Mouse (Mus musculus) fibroblast of lung, adult 2 months (primary cell): ENCODE measurements around the gene Rnf26.

Experiments
- DNase-seq: peaks from one replicate; pipeline ENCODE4 v3.0.0-alpha.2; 2011; ENCODE audit warnings: low read depth

Rnf26 gene

DNA sequence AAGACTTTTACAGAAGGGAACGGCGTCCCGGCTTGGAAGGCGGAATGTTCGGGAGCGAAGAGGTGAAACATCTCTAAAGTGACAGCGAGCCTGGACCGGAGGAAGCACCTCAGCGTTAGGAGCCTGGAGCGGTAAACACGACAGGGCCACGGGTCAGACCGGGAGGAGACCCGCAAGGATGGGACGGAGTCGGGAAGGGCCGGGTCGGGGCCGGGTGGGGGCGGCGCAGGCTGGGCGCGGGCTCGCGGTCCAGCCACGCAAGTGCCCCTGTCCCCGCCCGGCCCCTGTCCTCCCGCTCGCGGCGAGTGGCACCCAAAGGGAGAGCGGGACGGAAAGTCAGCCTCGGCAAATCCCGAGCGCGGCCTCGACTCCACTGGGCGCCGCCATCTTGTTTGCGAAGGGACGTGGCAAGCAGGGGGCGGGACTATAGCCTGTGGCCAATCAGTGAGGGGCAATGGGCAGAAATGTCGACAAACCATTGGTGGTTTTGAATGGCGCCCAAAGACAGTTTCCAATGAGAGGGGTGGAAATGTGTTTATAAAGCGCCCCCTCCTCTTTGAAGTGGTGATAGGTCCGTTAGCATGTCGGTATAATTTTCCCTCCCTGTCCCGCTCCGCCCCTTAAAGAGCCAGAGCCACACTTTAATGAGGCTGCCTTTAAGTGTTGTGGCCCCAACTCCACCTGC, at the start of gene Rnf26, which contains the start of gene Gm49380:
Rnf26 (minus strand) TSS at position 413 of the 685 bp plus-strand sequence.
Gm49380 (minus strand) TSS at position 396 of the 685 bp plus-strand sequence.
- DNase-seq = peak; percentile 97

DNA sequence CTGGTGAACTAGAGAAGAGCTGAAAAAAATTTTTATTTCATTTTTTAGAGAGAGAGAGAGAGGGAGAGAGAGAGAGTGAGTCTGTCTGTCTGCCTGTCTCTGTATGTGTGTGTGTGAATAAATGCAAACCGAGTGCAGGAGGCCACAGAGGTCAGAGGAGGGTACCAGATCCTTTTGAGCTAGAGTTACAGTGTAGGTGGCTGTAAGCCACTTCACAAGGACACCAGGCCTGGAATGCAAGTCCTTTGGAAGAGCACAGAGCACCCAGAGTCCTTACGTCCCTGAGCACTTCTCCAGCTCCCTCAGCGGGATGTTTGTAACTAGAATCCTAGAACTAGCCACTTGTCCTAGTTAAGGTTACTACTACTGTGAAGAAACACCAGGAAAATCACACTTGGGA, 46.6 kb upstream of the Rnf26 start:
- no peak for DNase-seq

GRCm38 (mm10) chr9:44147290-44147689, 34.0 kb upstream of the Rnf26 start:
- no peak for DNase-seq

DNA sequence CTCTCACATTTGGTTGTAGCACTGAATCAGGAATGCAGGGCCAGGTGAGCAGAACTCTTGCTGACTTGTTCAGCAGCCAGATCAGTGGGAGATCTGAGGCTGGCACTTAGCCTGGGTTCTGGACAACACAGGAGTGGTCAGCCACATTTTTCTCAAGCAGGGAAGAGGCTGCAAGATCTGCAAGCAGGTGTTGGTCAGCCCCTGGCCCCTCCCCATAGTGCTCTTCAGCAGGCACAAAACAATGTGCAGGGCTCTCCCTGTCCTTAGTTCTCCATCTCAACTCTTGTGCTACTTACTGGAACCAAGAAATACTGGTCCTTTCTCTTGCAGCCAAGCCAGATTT, 31.4 kb upstream of the Rnf26 start:
- DNase-seq = no peak

DNA sequence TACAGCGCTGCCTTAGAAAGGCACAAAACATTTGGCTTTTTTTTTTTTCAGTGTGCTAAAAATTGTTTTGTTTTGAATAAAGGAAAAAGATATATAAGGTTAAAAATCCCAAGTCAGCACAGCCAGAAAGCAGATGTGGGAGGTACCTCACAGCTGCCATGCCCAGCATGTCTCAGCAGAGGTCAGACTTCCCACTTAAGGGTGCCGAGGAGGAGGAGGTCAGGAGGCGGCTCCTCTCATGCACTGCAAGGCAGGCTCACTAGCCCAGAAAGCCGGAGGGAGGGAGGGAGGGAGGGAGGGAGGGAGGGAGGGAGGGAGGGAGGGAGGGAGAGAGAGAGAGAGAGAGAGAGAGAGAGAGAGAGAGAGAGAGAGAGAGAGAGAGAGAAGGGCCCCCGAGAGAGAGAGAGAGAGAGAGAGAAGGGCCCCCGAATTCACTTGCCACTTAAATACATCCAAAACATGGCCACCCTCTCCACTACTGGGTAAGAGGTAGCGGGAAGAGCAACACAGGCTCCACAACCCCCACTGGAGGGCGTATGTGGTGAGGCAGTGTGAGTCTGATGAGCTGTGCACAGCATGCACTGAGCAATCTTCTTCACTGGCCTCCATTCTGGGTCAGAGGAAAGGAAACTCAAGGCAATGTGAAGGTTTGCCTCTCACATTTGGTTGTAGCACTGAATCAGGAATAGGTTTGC, 30.9 kb upstream of the Rnf26 start:
- DNase-seq = no peak

DNA sequence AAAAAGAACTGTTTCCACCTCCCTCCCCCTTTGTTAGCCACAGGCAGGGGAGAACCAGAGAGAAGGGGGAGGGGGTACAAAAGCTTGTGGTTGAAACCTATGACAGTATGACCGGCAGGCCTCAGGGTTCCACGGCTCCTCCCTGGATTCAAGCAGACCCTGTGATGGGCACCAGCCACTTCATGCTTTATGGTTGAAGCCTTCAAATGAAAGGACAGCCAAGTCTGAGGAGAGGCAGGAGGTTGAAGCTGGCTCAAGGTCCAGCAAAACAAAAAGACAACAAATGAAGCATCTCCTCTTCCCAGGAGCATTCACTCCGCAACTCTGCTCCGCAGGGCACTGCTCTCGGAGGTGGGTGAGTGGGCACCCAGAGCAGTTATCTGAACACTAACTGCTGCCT, 30.1 kb upstream of the Rnf26 start:
- no peak for DNase-seq

- no peak for DNase-seq
These were observed 28.6 kb upstream of the Rnf26 start for GRCm38 (mm10) chr9:44141951-44142350.

DNA sequence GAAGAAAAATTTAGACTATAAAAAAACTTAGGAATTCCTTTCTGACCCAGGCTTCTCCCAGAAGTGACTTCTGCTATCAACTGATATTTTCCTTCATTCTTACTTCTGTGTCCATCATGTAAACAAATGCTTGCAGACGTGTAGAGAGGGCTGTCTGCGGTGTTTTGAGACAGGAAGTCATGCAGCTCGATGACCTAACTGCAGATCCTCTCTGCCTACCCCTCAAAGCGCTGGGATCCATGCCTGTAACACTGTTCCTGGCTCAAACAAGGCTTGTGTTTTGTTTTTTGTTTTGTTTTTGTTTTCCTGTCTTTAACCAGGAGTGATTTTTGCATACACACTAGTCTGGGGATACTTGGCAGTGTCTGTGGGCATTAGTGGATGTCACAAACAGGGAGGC, 24.5 kb upstream of the Rnf26 start:
- DNase-seq = no peak

- no peak for DNase-seq
These were observed 22.6 kb upstream of the Rnf26 start for GRCm38 (mm10) chr9:44135731-44136411.

DNA sequence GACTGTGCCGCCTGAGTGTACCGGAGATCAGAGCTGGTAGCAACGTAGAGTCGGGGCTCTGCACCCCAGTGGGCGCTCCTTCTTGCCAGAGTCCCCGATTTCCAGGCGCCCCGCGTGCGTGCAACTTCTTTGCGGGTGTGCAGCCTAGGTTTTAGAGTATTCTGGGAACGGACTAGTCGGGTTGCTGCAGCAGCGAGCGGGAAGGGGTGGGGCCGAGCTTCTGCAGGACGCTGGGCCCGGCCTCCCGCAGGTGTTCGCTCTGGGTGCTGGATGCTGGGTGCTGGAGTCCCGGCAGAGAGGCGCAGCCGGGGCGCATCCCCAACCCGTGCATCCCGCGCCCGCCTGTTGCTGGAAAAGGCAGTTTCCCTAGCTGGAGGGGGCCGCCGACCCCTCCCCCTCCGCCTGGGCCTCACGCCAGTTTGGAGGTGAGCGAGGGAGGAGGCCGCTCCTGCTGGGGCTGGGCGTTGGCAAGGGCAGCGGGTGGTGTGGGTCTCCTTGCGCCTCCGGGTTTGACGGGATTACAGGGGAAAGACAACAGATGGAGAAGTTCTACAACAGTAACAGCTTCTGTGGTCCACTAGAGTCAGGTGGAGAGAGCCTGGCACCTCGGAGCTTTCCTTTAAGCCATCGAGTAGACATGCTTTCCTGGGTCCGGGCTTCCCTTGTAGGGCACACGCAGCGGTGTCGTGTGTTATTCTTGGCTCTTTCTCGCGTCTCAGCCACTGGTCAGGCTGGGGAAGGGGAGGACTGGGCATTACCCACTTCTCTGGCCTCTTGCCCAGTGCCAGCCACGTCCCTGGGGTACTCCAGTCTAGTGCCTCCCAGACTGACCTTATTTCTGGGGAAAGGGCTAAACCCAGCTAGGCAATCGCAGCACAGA, 21.8 kb upstream of the Rnf26 start:
- no peak for DNase-seq

GRCm38 (mm10) chr9:44134101-44134850, 21.0 kb upstream of the Rnf26 start, which contains the start of gene Mcam:
TSS of gene Mcam (plus strand) at chr9:44134469.
- DNase-seq = no peak

DNA sequence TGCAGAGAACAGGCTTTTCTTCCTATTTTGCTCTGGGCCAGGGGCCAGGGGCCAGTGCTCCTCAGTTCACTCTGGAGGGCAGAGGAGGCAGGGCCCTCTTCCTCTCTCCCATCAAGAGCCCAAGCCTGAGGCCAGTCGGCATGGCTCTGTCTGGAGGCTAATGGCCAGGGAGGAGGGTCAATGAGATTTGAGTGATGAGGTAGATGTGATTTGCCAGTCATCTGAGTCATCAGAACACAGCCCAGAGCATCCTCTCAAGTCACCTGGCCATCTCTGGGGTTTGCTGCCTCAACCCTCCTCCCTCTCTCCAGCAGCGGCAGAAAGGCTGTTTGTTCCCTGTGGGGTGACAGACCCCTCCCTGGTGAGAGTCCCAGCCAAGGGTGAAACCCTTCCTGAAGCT, 20.0 kb upstream of the Rnf26 start:
- DNase-seq = no peak

GRCm38 (mm10) chr9:44132200-44132599, 18.9 kb upstream of the Rnf26 start:
- no peak for DNase-seq

DNA sequence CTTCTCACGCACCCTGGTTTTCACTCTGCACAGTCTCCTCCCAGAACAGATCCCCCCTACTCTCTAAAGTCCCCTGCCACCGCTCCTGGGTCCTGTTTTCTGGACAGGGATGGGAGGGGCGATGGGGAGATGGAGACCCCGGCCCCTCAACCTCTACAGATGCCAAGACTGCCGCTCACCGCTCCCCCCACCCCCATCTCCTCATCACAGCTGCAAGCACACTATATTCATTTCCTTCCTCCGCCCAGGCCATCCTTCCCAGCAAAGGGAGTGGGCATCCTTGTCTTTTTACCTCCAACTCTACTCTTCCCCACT, 17.9 kb upstream of the Rnf26 start:
- DNase-seq = no peak

DNA sequence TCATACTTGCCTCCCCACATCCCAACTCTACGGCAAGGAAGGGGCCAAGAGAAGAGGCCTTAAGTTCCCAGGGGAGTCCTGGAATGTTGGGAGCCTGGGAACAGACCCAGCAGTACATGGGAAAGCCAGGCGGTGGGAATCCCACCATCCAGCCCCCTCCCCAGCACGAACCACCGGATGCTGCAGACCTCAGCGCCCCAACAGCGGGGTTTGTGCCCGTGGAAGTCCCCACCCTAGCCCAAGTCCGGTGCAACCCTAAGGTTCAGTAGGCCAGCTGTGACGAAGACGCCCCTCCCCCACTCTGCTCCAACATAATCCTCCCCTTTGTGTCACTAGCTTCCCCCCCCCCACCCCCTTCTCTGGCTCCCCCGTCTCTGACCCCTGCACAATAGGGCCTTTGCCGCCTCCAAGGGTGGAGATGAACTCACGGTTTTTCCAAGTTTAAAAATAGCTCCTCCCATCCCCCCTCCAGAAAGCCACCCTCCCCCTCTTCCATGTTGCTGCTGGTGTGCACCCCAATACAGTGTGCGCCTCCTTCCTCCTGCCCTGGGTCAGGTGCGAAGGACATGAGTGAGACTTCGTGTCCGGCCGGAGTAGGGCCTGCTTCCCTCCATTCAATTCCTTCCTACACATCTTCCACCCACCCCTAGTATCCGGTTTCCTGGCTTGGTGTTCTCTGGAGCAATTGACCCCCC, 17.4 kb upstream of the Rnf26 start:
- no peak for DNase-seq

- DNase-seq = no peak
These were observed 16.7 kb upstream of the Rnf26 start for GRCm38 (mm10) chr9:44130034-44130433.

DNA sequence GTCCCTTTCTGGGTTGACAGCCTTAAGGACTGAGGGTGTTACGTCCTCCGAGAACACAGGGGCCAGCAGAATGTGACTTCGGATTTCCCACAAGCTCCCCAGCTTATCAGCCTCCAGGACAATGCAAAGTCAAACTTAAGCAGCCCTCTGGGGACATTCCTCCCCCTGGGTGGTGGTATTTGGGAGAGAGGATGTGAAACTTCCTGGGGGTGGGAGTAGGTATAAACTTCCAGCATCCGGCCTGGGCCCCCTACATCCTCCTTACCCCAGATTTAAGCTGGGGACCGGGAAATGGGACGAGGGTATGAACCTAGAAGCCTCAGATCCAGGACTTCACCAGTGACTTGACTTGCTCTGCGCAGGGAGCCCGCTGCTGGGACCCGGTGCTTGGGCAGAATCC, 16.3 kb upstream of the Rnf26 start:
- DNase-seq = no peak

DNA sequence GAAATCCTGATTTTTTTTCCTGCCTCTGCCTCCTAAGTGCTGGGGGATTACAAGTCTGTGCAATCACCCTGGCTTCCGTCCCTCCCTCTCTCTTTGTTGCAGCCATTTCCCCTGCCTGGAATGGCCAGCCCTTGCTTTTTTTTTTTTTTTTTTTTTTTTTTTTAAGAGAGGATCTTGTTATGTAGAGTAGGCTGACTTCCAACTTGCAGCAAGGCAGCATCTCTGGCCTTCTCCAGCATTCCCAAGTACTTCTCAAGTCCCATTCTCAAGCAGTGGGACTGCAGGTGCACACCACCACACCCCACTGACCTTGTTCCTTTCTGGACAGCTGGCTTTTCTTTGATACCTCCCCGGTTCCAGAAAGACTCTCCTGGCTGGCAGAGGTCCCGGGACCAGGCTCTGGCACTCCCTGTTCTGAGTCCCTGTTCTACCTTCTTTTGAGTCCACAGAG, 14.1 kb upstream of the Rnf26 start:
- no peak for DNase-seq

GRCm38 (mm10) chr9:44126746-44127145, 13.4 kb upstream of the Rnf26 start:
- no peak for DNase-seq

- DNase-seq = peak; percentile 67
These were observed 12.5 kb upstream of the Rnf26 start for GRCm38 (mm10) chr9:44125546-44126428.
